Mouse (Mus musculus) bone marrow macrophage, adult 2 months (primary cell): ENCODE data around the gene Plekhm3.

Experiments
- CTCF ChIP-seq: IDR thresholded peaks from 2 replicates; pipeline ENCODE4 v1.5.1; 2012; ENCODE audit warnings: low read depth, mild to moderate bottlenecking, low read length, moderate library complexity
- POLR2A ChIP-seq: IDR thresholded peaks from 2 replicates; pipeline ENCODE4 v1.6.1; 2012; ENCODE audit warnings: mild to moderate bottlenecking, low read depth, low read length, borderline replicate concordance

GRCm38 (mm10) chr1:64993206-64993605, 36.6 kb upstream of the Plekhm3 start:
- TF ChIP-seq CTCF (no peak), POLR2A (no peak)
